Mouse (Mus musculus): ENCODE measurements around the gene Ascl2. TPM values are rescaled to one million over a fixed set of nuclear protein-coding genes. Genes with fewer than 3 reads are reported as not detected.

Gene Ascl2
- polyA plus RNA-seq, 1 experiment from 2014 or later = 0.44 TPM

DNA sequence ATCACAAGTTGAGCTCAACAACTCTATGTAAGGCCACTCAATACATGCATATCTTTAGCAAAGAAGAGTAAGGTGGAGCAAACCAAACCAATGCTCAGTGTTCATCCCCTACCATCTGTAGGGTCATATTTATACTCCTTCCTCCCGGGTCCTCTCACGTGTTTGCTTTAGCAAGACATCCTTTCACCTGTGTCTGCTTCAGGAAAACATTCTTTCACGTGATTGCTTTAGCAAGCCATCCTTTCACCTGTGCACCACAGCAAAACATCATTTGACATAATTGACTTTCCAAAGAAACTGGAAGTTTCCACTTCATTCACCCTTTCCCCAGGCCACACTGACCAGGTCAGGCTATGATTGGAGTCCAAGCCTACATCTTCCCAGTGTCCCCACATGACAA lies 38.0 kb downstream of the Ascl2 start, which contains the start of gene Th:
TSS of gene Th (minus strand) at position 101 of the 400 bp plus-strand sequence.
- WGBS = 79% methylated on average over 3 of the region's 3 CpGs
- H3K4me1 ChIP-seq (replicated peaks) = no peaks in the 10 kb centered on the region
- no peak for ATAC-seq (ENCODE audit: low FRiP score)
- H3K4me3 ChIP-seq = no peak within 1 kb of the TSS
- no peak within 1 kb of the TSS for H3K27ac ChIP-seq
- no peaks in the 10 kb centered on the region for H3K27me3 ChIP-seq
- H3K36me3 ChIP-seq = no peaks in the 10 kb centered on the region
- H3K9me3 ChIP-seq = no peaks in the 10 kb centered on the region
- H3K4me2 ChIP-seq = no peak within 1 kb of the TSS
- H3K9ac ChIP-seq = no peak within 1 kb of the TSS

- no peak for ATAC-seq (ENCODE audit: low FRiP score)
- Histone ChIP-seq H3K4me1 (replicated peaks) (no peaks in the 10 kb centered on the region), H3K27ac (no peak overlapping the region), H3K9ac (no peak overlapping the region), H3K36me3 (no peaks in the 10 kb centered on the region), H3K9me3 (no peaks in the 10 kb centered on the region), H3K4me3 (no peak overlapping the region), H3K27me3 (no peaks in the 10 kb centered on the region), H3K4me2 (no peak overlapping the region)
- WGBS = 89% methylated on average over 2 of the region's 2 CpGs
Measured at GRCm38 (mm10) chr7:142929516-142929915, 39.5 kb downstream of the Ascl2 start.

DNA sequence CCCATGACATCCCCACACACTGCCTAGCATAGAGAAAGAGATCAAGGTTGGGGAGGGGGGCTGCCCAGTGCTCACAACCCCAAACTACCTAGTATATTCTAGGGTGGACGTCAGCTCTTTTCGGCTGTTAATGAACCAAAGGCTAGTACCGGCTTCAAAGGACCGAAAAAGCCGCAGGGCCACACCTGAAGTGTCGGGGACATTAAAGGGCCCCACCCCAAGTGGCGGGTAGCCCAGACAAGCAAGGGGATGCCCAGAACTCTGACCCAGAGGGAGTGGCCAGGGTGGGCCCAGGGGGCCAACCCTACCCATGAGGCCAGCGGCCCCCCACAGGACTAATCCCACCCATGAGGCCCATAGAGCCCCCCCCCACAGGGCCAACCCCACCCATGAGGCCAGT lies 41.8 kb downstream of the Ascl2 start:
- no peak overlapping the region for H3K4me2 ChIP-seq
- H3K4me3 ChIP-seq = no peak overlapping the region
- H3K27ac ChIP-seq = no peak overlapping the region
- 87% methylated on average over 8 of the region's 8 CpGs for WGBS
- no peaks in the 10 kb centered on the region for H3K36me3 ChIP-seq
- no peak for ATAC-seq (ENCODE audit: low FRiP score)
- H3K4me1 ChIP-seq (replicated peaks) = no peaks in the 10 kb centered on the region
- H3K9me3 ChIP-seq = no peaks in the 10 kb centered on the region
- H3K27me3 ChIP-seq = no peaks in the 10 kb centered on the region
- no peak overlapping the region for H3K9ac ChIP-seq

- no peaks in the 10 kb centered on the region for H3K36me3 ChIP-seq
- no peak overlapping the region for H3K4me2 ChIP-seq
- 34% methylated on average over 8 of the region's 8 CpGs for WGBS
Measured at GRCm38 (mm10) chr7:142918641-142919628, 50.1 kb downstream of the Ascl2 start.

DNA sequence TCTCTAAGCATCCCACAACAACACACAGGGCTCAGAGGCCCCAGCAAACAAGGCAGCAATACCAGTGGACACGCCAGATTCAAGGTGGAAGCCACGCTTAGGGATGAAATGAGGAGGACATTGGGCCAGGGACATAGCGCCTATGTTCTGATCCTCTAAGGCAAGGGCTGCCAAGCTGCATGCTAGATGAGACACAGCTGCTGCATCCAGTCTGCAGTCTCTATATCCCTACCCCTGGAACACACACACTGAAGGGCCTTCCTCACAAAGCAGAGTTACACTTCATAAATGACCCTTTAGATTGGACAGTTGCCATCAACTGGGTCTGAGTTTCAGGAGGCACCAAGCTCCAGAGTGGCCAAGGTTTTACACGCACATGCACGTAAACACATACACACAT lies 51.4 kb downstream of the Ascl2 start:
- Histone ChIP-seq H3K4me1 (replicated peaks) (peaks cover 25% of the 10 kb centered on the region), H3K9ac (no peak overlapping the region), H3K9me3 (no peaks in the 10 kb centered on the region), H3K4me2 (no peak overlapping the region), H3K27ac (no peak overlapping the region), H3K4me3 (no peak overlapping the region), H3K36me3 (no peaks in the 10 kb centered on the region), H3K27me3 (no peaks in the 10 kb centered on the region)
- no peak for ATAC-seq (ENCODE audit: low FRiP score)
- WGBS = 94% methylated on average over 5 of the region's 5 CpGs

More at GRCm38 (mm10) chr7:142918641-142919628, 50.1 kb downstream of the Ascl2 start:
- no peak overlapping the region for H3K27ac ChIP-seq
- no peak overlapping the region for H3K4me3 ChIP-seq
- no peak overlapping the region; the same call in 1 of the 2 replicates for H3K9ac ChIP-seq
- H3K9me3 ChIP-seq = no peaks in the 10 kb centered on the region
- H3K4me1 ChIP-seq (replicated peaks) = peaks cover 25% of the 10 kb centered on the region
- H3K27me3 ChIP-seq = no peaks in the 10 kb centered on the region
- peak; percentile 80 for ATAC-seq (ENCODE audit: low FRiP score)

Other genes with a start within 250 kb of the Ascl2 start
- 0.83 and 0.99 TPM in 2 replicates for gene Ins2, start 225.9 kb downstream of the Ascl2 start, polyA plus RNA-seq (2015; fragmentation: Nextera tagmentation; extraction: Ambion mirVana)
- gene Th, start 38.1 kb downstream of the Ascl2 start, polyA plus RNA-seq (2015; fragmentation: Nextera tagmentation; extraction: Ambion mirVana) = 17.6 and 17.8 TPM in 2 replicates
- 0.65 and 1.2 TPM in 2 replicates for gene Tspan32, start 35.8 kb upstream of the Ascl2 start, polyA plus RNA-seq (2015; fragmentation: Nextera tagmentation; extraction: Ambion mirVana)
- gene Cd81, start 83.5 kb upstream of the Ascl2 start, polyA plus RNA-seq (2015; fragmentation: Nextera tagmentation; extraction: Ambion mirVana) = 322 and 332 TPM in 2 replicates
- 90.8 and 99.3 TPM in 2 replicates for gene Tssc4, start 100.0 kb upstream of the Ascl2 start, polyA plus RNA-seq (2015; fragmentation: Nextera tagmentation; extraction: Ambion mirVana)
- gene Trpm5, start 125.4 kb upstream of the Ascl2 start, polyA plus RNA-seq (2015; fragmentation: Nextera tagmentation; extraction: Ambion mirVana) = 1.4 and 1.9 TPM in 2 replicates
- gene Kcnq1, start 137.1 kb upstream of the Ascl2 start, polyA plus RNA-seq (2015; fragmentation: Nextera tagmentation; extraction: Ambion mirVana) = 1.3 and 1.7 TPM in 2 replicates